Mouse (Mus musculus) cerebellum, adult 9-11 months (tissue): Measurements from ENCODE around the gene Trnau1ap.
"Not testable (repeated sequence)": the region's sequence is repeated elsewhere in the genome, so short reads cannot be mapped to it uniquely, and the experiment has no call there.

Experiments
- DNase-seq: peaks from one replicate; pipeline ENCODE4 v3.0.0; 2022

Gene Trnau1ap

DNA sequence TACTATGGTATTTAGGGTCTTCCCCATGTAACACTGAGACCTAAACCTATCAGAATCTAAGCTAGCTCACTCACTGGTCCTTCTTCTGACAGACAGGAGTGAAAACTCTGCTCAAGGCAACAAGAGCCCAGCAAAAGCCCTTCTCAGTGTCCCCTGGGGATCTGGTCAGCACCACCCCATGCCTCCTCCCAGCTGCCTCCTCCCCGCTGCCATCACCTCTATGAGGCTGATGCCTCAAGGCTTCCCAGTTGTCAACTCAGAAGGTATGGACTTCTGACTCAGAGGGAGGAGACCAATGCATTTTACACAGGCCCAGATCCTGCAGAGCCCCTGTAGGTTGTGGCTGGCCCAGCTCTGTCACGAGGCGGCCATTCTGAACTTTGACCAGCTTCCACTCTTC, 12.1 kb upstream of the Trnau1ap start:
- DNase-seq, result no peak

GRCm38 (mm10) chr4:132338943-132339342, 9.6 kb upstream of the Trnau1ap start:
- no peak for DNase-seq

- DNase-seq, result no peak
Measured at GRCm38 (mm10) chr4:132332880-132333279, 3.5 kb upstream of the Trnau1ap start.

DNA sequence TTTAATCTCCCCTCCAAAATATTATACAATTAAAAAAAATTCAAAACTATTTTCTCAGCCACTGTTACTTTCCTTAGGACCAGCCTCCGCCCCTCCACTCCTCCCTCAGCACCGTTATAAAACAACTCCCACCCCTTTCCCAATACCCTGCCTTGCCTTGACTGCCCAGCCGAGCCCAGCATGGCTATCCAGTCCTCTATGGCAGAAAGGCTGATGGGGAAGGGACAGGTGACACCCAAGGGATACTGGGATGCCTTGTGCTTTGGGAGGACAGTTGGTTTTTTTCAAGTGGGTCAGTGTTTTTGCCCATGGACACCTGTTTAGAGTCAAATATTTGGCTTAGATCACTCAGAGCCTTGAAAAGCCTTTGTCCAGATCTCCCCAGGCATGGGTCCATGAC, 2.6 kb upstream of the Trnau1ap start:
- DNase-seq, result no peak

DNA sequence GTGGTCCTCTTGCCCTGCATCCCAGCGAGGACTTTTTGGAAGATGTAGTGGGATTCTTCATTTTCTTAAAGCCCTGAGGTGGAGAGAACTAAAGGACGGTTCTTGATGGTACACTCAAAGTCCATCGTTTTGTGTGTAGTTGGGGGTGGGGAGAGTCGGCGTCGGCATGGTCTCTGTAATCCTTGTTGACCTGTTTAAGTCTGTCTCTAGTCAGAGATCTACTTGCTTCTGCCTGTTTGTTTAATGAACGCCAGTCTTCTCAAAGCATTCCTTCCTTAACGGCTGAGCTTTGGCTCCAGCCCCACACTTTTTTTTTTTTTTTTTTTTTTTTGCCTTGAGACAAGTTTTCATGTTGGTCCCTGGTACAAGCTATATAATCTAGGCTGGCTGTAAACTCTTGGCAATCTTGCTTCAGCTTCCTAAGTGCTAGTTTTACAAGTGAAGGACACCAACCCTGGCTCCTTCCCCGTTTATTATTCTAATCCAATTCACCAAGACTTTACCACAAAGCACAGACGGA, 557 bp upstream of the Trnau1ap start:
- no peak for DNase-seq

- no peak for DNase-seq
Measured at GRCm38 (mm10) chr4:132328391-132328982, 851 bp downstream of the Trnau1ap start.

DNA sequence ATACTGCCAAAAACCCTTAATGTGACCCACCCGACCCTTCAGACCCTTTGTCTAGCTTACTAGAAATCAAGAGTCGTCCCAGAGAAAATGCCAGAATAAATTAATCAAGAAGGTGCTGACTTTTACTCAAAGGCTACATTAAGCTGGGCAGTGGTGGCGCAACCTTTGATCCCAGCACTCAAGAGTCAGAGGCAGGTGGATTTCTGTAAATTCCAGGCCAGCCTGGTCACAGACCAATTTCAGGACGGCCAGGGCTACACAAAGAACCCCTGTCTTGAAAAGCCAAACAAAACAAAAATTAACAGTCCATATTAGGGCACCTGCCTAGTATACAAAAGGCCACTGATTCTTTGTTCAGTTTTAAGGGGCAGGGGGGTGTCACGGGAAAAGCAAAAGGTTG, 2.9 kb downstream of the Trnau1ap start:
- no peak for DNase-seq

DNA sequence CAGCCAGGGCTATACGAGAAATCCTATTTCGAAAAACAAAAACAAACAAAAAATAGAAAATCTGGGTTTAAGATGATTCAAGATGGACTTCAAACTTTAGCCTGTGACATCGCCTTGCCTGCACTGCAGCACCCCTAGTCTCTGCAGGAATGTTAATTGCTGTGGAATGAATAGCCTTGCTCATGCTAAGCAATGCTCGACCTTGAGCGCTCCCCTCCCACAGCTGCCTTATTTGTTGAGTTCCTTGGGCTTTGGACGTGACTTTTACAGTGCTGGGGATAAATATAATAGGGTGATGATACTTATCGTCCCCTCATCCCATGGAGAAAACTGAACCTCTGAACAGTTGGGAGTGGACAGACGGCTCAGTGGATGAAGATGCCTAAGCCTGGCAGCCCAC, 13.6 kb downstream of the Trnau1ap start:
- DNase-seq, result no peak

DNA sequence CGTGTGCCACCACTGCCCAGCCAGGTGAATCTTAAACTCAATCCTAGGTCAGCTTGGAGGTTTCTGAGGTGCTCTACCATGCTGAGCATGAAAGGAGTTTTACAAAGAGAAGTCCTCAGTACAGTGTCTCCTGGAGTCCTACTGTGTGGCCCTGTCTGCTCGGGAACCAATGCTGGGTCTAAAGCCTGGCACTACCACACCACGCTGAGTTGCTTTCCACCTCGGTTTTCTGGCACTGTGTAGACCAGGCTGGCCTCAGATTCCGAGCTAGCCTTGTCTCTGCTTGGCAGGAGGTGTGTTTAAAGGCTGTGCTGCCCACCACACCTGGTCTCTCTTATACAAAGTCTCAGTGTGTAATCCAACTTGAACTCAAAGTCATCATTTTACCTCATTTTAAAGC, 16.7 kb downstream of the Trnau1ap start:
- DNase-seq, result no peak

- DNase-seq, result no peak
Measured at GRCm38 (mm10) chr4:132311801-132312200, 17.5 kb downstream of the Trnau1ap start.

DNA sequence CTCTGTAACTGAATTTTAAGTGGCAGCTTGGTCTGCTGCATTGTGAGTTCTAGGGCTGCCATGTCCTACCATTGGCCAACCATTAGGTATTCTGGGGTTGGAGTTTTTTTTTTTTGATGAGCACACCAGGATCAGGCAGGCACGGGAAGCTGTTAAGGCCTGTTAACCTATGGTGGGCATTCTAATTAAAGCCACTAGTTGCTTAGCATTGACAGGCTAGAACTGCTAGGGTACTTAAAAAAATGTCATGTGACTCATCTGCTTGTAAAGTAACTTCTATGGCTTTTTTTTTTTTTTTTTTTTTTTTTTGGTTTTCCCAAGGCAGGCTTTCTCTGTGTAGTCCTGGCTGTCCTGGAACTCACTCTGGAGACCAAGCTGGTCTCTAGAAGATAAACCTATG, 18.1 kb downstream of the Trnau1ap start:
- no peak for DNase-seq

GRCm38 (mm10) chr4:132309849-132310472, 19.4 kb downstream of the Trnau1ap start:
- peak; percentile 54 for DNase-seq

- DNase-seq, result no peak
Measured at GRCm38 (mm10) chr4:132309140-132309848, 20.0 kb downstream of the Trnau1ap start.

DNA sequence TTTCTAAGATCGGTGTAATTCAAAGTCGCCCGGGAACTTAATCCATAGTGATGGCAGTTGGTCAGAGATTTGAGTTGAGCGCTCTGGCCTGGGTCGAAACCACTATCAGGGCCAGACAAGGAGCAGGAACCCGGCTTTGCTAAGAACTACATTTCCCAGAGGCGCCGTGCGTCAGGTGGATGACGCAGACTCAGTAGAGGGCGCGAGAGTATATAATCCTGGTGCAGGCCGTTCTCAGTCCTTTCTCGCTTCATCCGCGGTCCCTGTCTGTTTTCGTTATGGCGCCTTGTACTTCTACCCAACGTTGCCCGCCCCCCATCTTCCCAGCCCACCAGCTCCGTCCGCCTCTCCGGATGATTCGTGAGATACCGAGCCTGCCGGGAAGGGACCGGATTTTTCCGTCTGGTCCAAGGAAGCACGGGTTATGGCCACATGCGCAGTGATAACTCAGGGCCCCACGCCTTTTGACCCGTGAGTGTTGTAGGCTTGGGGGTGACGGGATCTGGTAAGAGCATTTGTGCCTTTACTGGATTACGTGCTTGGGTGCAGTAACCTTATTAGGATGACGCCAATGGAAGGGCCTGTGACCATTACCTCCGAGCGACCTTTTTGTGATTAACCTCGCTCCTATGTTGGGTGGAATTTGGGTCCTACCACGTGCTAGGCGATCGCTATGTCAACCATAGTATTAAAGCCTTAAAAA, 20.8 kb downstream of the Trnau1ap start:
- peak; percentile 93 for DNase-seq

- DNase-seq, result no peak
Measured at GRCm38 (mm10) chr4:132306004-132306403, 23.3 kb downstream of the Trnau1ap start.

- DNase-seq, result no peak
Measured at GRCm38 (mm10) chr4:132305276-132305675, 24.1 kb downstream of the Trnau1ap start.

- not testable (repeated sequence) for DNase-seq
Measured at GRCm38 (mm10) chr4:132303484-132303883, 25.9 kb downstream of the Trnau1ap start.

DNA sequence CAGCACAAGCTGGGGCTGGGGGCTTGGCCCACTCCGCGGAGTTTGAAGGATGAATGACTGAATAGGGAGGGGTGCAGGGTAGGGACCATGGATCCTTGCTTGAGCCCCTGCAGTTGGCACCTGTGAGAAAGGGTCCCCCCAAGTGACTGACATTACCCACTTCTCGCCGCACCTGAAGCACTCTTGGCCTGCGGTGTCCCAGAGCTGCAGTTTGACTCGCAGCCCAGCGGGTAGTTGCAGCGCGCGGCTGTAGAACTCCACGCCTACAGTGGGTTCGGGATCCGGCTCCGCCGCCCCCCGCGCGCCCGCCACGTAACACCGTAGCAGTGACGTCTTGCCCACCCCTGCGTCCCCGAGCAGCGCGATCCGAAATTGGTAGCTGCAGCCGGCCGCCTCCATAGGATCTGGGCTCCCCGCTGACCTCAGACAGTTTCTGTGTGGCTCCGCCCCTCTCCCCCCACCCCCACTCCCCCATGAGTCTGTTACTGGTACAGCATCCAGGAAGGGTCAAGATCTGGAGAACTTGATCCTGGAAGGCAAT, 26.3 kb downstream of the Trnau1ap start, which contains the start of gene Rab42:
Gene Rab42, minus strand, starts transcription at position 447 of the 541 bp plus-strand sequence.
- DNase-seq, result peak; percentile 45

DNA sequence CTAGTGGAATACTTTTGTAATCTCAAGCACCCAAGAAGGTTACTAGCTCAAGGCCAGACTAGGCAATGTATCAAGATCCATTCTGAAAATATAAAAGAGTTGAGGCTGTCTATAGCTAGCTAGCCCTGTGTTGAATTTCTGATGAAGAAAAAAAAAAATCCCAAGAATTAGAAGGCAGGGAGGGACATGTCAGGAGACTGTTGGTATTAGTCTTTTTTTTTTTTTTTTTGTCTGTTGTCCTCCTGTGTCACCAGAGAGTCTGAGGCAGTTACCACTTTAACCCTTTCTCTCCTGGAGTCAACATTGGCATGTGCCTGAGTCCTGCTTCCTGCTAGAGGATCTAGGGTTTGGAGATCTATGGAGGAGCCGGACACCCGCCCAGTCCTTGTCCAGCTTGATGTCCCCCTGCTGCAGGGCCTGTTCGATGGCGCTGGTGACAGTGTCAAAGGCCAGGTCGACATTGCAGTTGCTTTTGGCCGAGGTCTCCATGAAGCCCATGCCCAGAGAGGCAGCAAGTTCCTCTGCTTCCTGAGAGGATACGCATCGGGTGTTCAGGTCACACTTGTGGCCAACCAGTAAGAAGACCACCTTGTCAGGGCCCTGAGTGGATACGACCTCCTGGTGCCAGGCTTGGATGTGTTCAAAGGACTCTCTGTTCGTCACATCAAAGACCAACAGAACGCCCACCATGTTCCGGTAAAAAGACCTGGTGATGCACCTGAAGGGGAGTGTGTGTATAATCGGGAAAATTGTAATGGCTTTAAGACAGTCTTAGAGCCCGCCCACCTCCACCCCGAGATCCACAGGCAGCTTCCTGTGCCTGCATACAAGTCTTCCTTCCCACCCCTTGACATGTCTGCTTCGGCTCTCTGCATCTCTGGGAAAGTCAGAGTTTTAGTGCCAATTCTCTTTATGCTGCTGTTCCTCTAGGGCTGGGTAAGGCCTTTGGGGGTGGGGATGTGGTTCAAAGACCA, 27.1 kb downstream of the Trnau1ap start:
- DNase-seq, result no peak

DNA sequence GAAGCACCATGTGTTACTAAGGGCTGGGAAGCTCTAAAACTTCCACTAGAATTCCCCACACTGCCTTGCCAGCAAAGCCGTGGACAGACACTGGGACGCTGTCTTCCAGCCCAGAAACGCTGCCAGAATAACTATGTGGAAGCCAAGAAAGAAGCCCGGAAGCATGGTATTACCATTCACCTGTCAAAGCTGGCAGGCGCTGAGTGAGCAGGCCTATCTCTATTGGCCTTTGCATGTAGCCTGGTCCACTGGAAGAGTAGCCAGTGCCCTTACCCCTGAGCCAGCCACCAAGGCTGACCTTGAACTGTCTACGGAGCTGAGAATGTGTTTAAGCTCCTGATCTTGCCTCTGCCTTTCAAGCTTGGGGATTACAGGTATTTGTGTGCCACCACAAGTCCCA, 27.9 kb downstream of the Trnau1ap start:
- no peak for DNase-seq

DNA sequence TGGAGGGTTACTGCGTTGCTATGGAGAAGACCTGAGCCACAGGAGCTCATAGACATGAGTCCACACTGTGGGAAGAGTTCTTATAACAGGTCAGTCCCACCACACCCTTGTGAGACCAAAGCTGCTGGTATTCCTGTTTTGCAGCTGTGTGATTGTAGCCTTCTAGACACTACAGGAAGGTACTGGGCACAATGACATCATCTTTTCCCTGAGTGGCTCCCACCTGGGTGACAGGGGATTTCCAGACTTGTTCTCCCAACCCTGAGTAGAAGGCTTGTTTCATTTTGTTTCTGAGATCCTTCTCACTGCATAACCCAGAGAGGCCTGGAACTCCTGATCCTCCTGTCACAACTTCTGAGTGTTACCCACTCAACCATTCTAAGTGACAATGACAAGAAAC, 29.5 kb downstream of the Trnau1ap start:
- no peak for DNase-seq
